Mouse (Mus musculus) cerebellum, adult 11-12 months (tissue): Measurements from ENCODE around the gene Calcr.
"Not testable (repeated sequence)": the region's sequence is repeated elsewhere in the genome, so short reads cannot be mapped to it uniquely, and the experiment has no call there.

Experiments
- DNase-seq: peaks from one replicate; pipeline ENCODE4 v3.0.0; 2022

The Calcr gene

GRCm38 (mm10) chr6:3764230-3764764, at the start of gene Calcr:
Gene Calcr, minus strand, starts transcription at chr6:3764714.
- no peak for DNase-seq

- no peak for DNase-seq
These were observed 3.0 kb upstream of the Calcr start for GRCm38 (mm10) chr6:3767485-3767884.

GRCm38 (mm10) chr6:3763171-3763967, 1.1 kb downstream of the Calcr start:
- no peak for DNase-seq

GRCm38 (mm10) chr6:3751576-3751975, 12.9 kb downstream of the Calcr start:
- DNase-seq: no peak

- no peak for DNase-seq
These were observed 14.9 kb downstream of the Calcr start for GRCm38 (mm10) chr6:3749624-3750023.

GRCm38 (mm10) chr6:3745546-3745945, 19.0 kb downstream of the Calcr start:
- no peak for DNase-seq

GRCm38 (mm10) chr6:3741996-3742713, 22.4 kb downstream of the Calcr start:
- DNase-seq: no peak

GRCm38 (mm10) chr6:3741296-3741695, 23.2 kb downstream of the Calcr start:
- DNase-seq: no peak

- no peak for DNase-seq
These were observed 34.2 kb downstream of the Calcr start for GRCm38 (mm10) chr6:3730246-3730867.

GRCm38 (mm10) chr6:3688087-3688642, 76.3 kb downstream of the Calcr start:
- DNase-seq: no peak

- not testable (repeated sequence) for DNase-seq
These were observed 86.2 kb downstream of the Calcr start for GRCm38 (mm10) chr6:3678286-3678685.

- no peak for DNase-seq
These were observed 86.7 kb downstream of the Calcr start for GRCm38 (mm10) chr6:3677806-3678205.

- not testable (repeated sequence) for DNase-seq
These were observed 92.6 kb downstream of the Calcr start for GRCm38 (mm10) chr6:3671941-3672340.

- no peak for DNase-seq
These were observed 100.3 kb downstream of the Calcr start for GRCm38 (mm10) chr6:3664147-3664716.

GRCm38 (mm10) chr6:3658405-3658804, 106.1 kb downstream of the Calcr start:
- DNase-seq: no peak
